Mouse (Mus musculus): Measurements from ENCODE around the gene Adar. TPM values are rescaled to one million over a fixed set of nuclear protein-coding genes. Genes with fewer than 3 reads are reported as not detected.

The Adar gene
- polyA plus RNA-seq, 1 experiment from 2014 or later = 8.6 TPM

GRCm38 (mm10) chr3:89764119-89764724, 49.4 kb downstream of the Adar start, which contains the start of gene Chrnb2:
Gene Chrnb2, minus strand, starts transcription at chr3:89764632.
- under 1% methylated on average over 36 of the region's 36 CpGs for WGBS

DNA sequence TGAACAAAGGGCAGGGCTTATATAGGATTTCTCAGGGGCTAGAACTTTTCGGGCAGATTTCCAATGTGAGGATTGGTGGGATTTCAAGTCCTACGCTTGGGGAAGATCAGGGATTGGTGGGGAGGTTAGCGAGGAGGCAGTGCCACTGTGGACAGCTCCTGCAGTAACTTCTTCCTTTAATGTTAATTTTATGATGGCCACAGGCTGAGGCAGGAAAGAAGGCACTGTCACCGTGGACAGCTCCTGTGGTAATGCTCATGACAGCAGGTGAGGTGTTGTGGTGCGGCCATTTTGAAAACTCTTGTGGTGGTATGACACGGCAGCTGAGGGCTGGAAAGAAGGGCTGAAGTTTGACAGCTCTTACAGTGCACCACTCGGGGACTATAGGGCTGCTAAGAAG, 54.8 kb downstream of the Adar start:
- Histone ChIP-seq H3K9me3 (ENCODE audit: control insufficient read depth, low read length) (no peaks in the 10 kb centered on the region), H3K4me3 (ENCODE audit: low read length) (no peak overlapping the region), H3K4me1 (ENCODE audit: control insufficient read depth, insufficient read depth, low read length) (peaks cover 12% of the 10 kb centered on the region), H3K4me2 (ENCODE audit: low read depth, low read length) (no peak overlapping the region), H3K36me3 (ENCODE audit: control insufficient read depth, insufficient read depth, low read length) (no peaks in the 10 kb centered on the region), H3K9ac (ENCODE audit: low read depth, low read length) (no peak overlapping the region), H3K27me3 (replicated peaks; ENCODE audit: control insufficient read depth, insufficient read depth, low read length) (no peaks in the 10 kb centered on the region), H3K27ac (ENCODE audit: low read length) (no peak overlapping the region)
- WGBS = 68% methylated on average over 7 of the region's 7 CpGs
- no peak for ATAC-seq

More at GRCm38 (mm10) chr3:89764119-89764724, 49.4 kb downstream of the Adar start, which contains the start of gene Chrnb2:
- peaks cover 5% of the 10 kb centered on the region; the same call in 1 of the 2 replicates for H3K27me3 ChIP-seq (replicated peaks; ENCODE audit: control insufficient read depth, insufficient read depth, low read length)
- H3K9ac ChIP-seq (ENCODE audit: low read depth, low read length) = no peak within 1 kb of the TSS
- H3K36me3 ChIP-seq (ENCODE audit: control insufficient read depth, insufficient read depth, low read length) = no peaks in the 10 kb centered on the region
- ATAC-seq = peak; percentile 93
- no peak within 1 kb of the TSS for H3K27ac ChIP-seq (ENCODE audit: low read length)
- H3K4me3 ChIP-seq (ENCODE audit: low read length) = peak within 1 kb of the TSS; percentile 27
- peaks cover 8% of the 10 kb centered on the region for H3K4me1 ChIP-seq (ENCODE audit: control insufficient read depth, insufficient read depth, low read length)
- H3K9me3 ChIP-seq (ENCODE audit: control insufficient read depth, low read length) = no peaks in the 10 kb centered on the region
- H3K4me2 ChIP-seq (ENCODE audit: low read depth, low read length) = peak within 1 kb of the TSS; percentile 43

GRCm38 (mm10) chr3:89770425-89771002, 55.7 kb downstream of the Adar start:
- Histone ChIP-seq H3K27ac (ENCODE audit: low read length) (no peak overlapping the region), H3K27me3 (replicated peaks; ENCODE audit: control insufficient read depth, insufficient read depth, low read length) (no peaks in the 10 kb centered on the region), H3K4me1 (ENCODE audit: control insufficient read depth, insufficient read depth, low read length) (peaks cover 20% of the 10 kb centered on the region), H3K4me2 (ENCODE audit: low read depth, low read length) (no peak overlapping the region), H3K36me3 (ENCODE audit: control insufficient read depth, insufficient read depth, low read length) (no peaks in the 10 kb centered on the region), H3K4me3 (ENCODE audit: low read length) (no peak overlapping the region), H3K9me3 (ENCODE audit: control insufficient read depth, low read length) (no peaks in the 10 kb centered on the region), H3K9ac (ENCODE audit: low read depth, low read length) (no peak overlapping the region)
- 37% methylated on average over 2 of the region's 2 CpGs for WGBS
- ATAC-seq = no peak

GRCm38 (mm10) chr3:89772588-89772967, 57.8 kb downstream of the Adar start:
- no peaks in the 10 kb centered on the region for H3K27me3 ChIP-seq (replicated peaks; ENCODE audit: control insufficient read depth, insufficient read depth, low read length)
- H3K9ac ChIP-seq (ENCODE audit: low read depth, low read length) = peak overlapping the region; percentile 100
- H3K9me3 ChIP-seq (ENCODE audit: control insufficient read depth, low read length) = no peaks in the 10 kb centered on the region
- WGBS = under 1% methylated on average over 17 of the region's 17 CpGs
- ATAC-seq = peak; percentile 73
- H3K4me2 ChIP-seq (ENCODE audit: low read depth, low read length) = peak overlapping the region; percentile 93
- H3K4me1 ChIP-seq (ENCODE audit: control insufficient read depth, insufficient read depth, low read length) = peaks cover 26% of the 10 kb centered on the region
- H3K27ac ChIP-seq (ENCODE audit: low read length) = peak overlapping the region; percentile 97
- peaks cover 7% of the 10 kb centered on the region; the same call in 1 of the 2 replicates for H3K36me3 ChIP-seq (ENCODE audit: control insufficient read depth, insufficient read depth, low read length)
- peak overlapping the region; percentile 93 for H3K4me3 ChIP-seq (ENCODE audit: low read length)

- no peaks in the 10 kb centered on the region for H3K9me3 ChIP-seq (ENCODE audit: control insufficient read depth, low read length)
- peak within 1 kb of the TSS; percentile 100 for H3K9ac ChIP-seq (ENCODE audit: low read depth, low read length)
- H3K4me3 ChIP-seq (ENCODE audit: low read length) = peak within 1 kb of the TSS; percentile 93
- H3K36me3 ChIP-seq (ENCODE audit: control insufficient read depth, insufficient read depth, low read length) = peaks cover 8% of the 10 kb centered on the region; the same call in 1 of the 2 replicates
- peak within 1 kb of the TSS; percentile 97 for H3K27ac ChIP-seq (ENCODE audit: low read length)
- under 1% methylated on average over 82 of the region's 90 CpGs for WGBS
- no peaks in the 10 kb centered on the region for H3K27me3 ChIP-seq (replicated peaks; ENCODE audit: control insufficient read depth, insufficient read depth, low read length)
- peak; percentile 92 for ATAC-seq
- H3K4me1 ChIP-seq (ENCODE audit: control insufficient read depth, insufficient read depth, low read length) = peaks cover 26% of the 10 kb centered on the region
- H3K4me2 ChIP-seq (ENCODE audit: low read depth, low read length) = peak within 1 kb of the TSS; percentile 93
Measured at GRCm38 (mm10) chr3:89772968-89773709, 58.3 kb downstream of the Adar start, which contains the start of gene Ube2q1. Gene Ube2q1, plus strand, starts transcription at chr3:89773616.

DNA sequence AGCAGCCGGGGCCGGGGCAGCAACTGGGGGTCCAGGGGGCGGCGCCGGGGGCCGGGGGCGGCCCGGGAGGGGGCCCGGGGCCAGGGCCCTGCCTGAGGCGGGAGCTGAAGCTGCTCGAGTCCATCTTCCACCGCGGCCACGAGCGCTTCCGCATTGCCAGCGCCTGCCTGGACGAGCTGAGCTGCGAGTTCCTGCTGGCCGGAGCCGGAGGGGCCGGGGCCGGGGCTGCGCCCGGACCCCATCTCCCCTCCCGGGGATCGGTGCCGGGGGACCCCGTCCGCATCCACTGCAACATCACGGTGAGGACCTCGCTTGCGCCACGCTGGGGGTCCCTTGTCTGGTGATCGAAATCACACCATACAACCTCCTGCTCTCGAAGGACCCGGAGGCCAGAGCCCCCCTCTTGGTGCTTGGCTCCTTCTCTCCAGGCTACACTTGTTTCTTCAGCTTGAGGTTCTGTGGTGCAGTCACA, 59.0 kb downstream of the Adar start:
- peak; percentile 44 for ATAC-seq
- H3K27ac ChIP-seq (ENCODE audit: low read length) = peak overlapping the region; percentile 97
- H3K27me3 ChIP-seq (replicated peaks; ENCODE audit: control insufficient read depth, insufficient read depth, low read length) = no peaks in the 10 kb centered on the region
- peaks cover 9% of the 10 kb centered on the region; the same call in 1 of the 2 replicates for H3K36me3 ChIP-seq (ENCODE audit: control insufficient read depth, insufficient read depth, low read length)
- peaks cover 26% of the 10 kb centered on the region for H3K4me1 ChIP-seq (ENCODE audit: control insufficient read depth, insufficient read depth, low read length)
- H3K4me3 ChIP-seq (ENCODE audit: low read length) = peak overlapping the region; percentile 93
- H3K9me3 ChIP-seq (ENCODE audit: control insufficient read depth, low read length) = no peaks in the 10 kb centered on the region
- peak overlapping the region; percentile 100 for H3K9ac ChIP-seq (ENCODE audit: low read depth, low read length)
- peak overlapping the region; percentile 82 for H3K4me2 ChIP-seq (ENCODE audit: low read depth, low read length)
- WGBS = under 1% methylated on average over 24 of the region's 37 CpGs

DNA sequence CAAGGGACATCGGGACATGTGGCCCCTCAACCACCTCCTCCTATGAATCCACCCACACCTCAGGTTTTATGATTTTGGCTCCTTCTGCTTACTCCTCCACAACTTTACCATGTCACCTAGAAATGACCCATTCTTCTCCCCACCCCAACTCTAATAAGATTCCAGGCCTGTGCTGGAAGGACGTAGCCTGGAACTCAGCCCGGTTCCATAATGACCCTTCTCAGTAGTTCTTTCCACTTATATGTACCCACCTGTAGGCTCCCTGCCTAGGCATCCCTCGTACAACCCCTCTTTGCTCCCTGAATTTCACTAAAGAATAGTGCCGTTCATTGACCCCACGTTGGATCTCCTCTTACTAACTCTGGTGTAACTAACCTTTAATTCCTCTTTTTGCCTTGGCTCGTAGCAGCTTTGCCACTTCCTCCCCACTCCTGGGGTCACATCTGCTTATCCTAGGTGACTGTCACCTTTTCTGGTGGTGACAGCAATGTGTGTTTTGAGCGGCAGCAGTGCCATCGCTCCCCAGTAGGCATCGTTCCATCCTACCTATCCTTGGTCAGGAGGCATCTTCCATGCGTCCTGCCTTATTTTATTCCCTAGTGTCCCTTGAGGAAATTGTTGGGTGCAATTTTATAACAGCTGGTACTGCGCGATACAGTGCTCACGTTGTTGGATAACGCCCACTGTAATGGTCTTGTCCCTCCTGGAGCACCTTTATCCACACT, 59.6 kb downstream of the Adar start:
- H3K9ac ChIP-seq (ENCODE audit: low read depth, low read length) = peak overlapping the region; percentile 100
- WGBS = 31% methylated on average over 15 of the region's 15 CpGs
- H3K36me3 ChIP-seq (ENCODE audit: control insufficient read depth, insufficient read depth, low read length) = peaks cover 9% of the 10 kb centered on the region; the same call in 1 of the 2 replicates
- H3K4me2 ChIP-seq (ENCODE audit: low read depth, low read length) = peak overlapping the region; percentile 82
- H3K9me3 ChIP-seq (ENCODE audit: control insufficient read depth, low read length) = no peaks in the 10 kb centered on the region
- H3K27ac ChIP-seq (ENCODE audit: low read length) = peak overlapping the region; percentile 97
- no peak for ATAC-seq
- H3K4me1 ChIP-seq (ENCODE audit: control insufficient read depth, insufficient read depth, low read length) = peaks cover 26% of the 10 kb centered on the region
- peak overlapping the region; percentile 93 for H3K4me3 ChIP-seq (ENCODE audit: low read length)
- H3K27me3 ChIP-seq (replicated peaks; ENCODE audit: control insufficient read depth, insufficient read depth, low read length) = no peaks in the 10 kb centered on the region

DNA sequence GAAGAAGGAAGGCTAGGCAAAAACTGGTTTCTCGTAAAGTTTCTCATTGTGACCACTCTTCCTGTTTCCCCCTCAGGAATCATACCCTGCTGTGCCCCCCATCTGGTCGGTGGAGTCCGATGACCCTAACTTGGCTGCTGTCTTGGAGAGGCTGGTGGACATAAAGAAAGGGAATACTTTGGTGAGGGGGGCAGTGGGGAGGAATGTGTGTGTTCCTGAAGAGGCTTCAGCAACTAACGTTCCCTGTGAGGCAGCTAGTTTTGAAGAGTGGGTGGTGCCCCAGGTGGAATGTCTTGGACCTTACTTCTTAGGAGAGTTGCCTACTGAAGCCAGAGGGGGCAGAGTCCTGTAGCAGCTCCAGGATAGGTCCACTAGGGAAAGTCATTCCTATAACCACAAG, 61.2 kb downstream of the Adar start:
- Histone ChIP-seq H3K9me3 (ENCODE audit: control insufficient read depth, low read length) (no peaks in the 10 kb centered on the region), H3K27me3 (replicated peaks; ENCODE audit: control insufficient read depth, insufficient read depth, low read length) (no peaks in the 10 kb centered on the region), H3K4me3 (ENCODE audit: low read length) (no peak overlapping the region), H3K27ac (ENCODE audit: low read length) (no peak overlapping the region), H3K9ac (ENCODE audit: low read depth, low read length) (peak overlapping the region; percentile 10; the same call in 1 of the 2 replicates), H3K4me1 (ENCODE audit: control insufficient read depth, insufficient read depth, low read length) (peaks cover 28% of the 10 kb centered on the region), H3K36me3 (ENCODE audit: control insufficient read depth, insufficient read depth, low read length) (peaks cover 11% of the 10 kb centered on the region; the same call in 1 of the 2 replicates), H3K4me2 (ENCODE audit: low read depth, low read length) (no peak overlapping the region)
- ATAC-seq = no peak
- 81% methylated on average over 4 of the region's 4 CpGs for WGBS

Measured in intestine, embryonic 16.5 days (tissue).